ENCODE assay signal across 15 mouse cellular contexts in the genomic region with DNA sequence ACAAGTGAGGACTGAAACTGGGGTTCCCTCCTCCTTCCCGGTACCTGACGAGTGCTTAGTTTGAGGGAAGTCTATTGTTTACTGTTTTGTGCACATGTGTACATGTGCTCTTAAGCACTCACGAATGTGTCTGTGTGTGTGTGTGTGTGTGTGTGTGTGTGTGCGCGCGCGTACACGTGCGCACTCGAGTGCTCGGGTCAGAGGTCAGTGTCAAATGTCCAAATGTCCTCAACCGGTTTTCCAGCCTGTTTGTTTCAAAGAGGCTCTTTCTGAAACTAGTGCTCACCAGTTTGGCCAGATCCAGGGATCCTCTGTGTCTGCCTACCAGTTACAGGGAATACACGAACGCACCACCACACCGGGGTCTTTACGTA. TPM values are rescaled to one million over a fixed set of nuclear protein-coding genes. Genes with fewer than 3 reads are reported as not detected.
DNase-seq lines count a peak whose midpoint lies in the region; ATAC-seq and TF ChIP-seq lines count a peak whose summit lies in the region.
"Had no signal": no experiment of that assay in that cellular context is flagged by ENCODE, and none has a peak within 500 bp of the region (broad histone marks: within the 10 kb centered on the region; RNA-seq: fewer than 3 reads in every experiment).

No protein-coding gene starts in this region.

- peak overlapping the region; percentile 8; the same call in 1 of the 2 replicates for H3K4me3 ChIP-seq in gastrocnemius, adult 2 months
- H3K4me3 ChIP-seq in heart, postnatal 0 days (ENCODE audit: low read depth, low read length) = no peak overlapping the region
- peak overlapping the region; percentile 9; the same call in 1 of the 2 replicates for H3K4me3 ChIP-seq in left cerebral cortex, adult 2 months
- no peak overlapping the region for H3K4me3 ChIP-seq in limb, embryonic 12.5 days (replicated peaks)
- H3K4me3 ChIP-seq: megakaryocyte, embryonic 14.5 days had no signal

- peak overlapping the region; percentile 48 for H3K27ac ChIP-seq in gastrocnemius, adult 2 months
- peak overlapping the region; percentile 5 for H3K27ac ChIP-seq in heart, postnatal 0 days (ENCODE audit: low read depth)
- peak overlapping the region; percentile 82 for H3K27ac ChIP-seq in left cerebral cortex, adult 2 months
- 0 out of 2 replicates have a peak overlapping the region, but pooled peaks have one; percentile 50 for H3K27ac ChIP-seq in limb, embryonic 12.5 days

- no peak for ATAC-seq in heart, postnatal 0 days (ENCODE audit: insufficient read depth, low read depth)
- no peak for ATAC-seq in limb, embryonic 12.5 days (ENCODE audit: insufficient number of reproducible peaks, insufficient read depth, low FRiP score, low TSS enrichment, low read depth)
- ATAC-seq: forebrain, embryonic 16.5 days had no signal

- intact Hi-C loops in gastrocnemius, adult 2 months (cut with DNase I) = no loop called here
- intact Hi-C loops in left cerebral cortex, adult 2 months (cut with DNase I) = loop anchor here (1.0 to 2.0 kb wide), 3 partner anchors 29 to 77 kb away; no protein-coding TSS in a partner anchor

- no peak for TF ChIP-seq CTCF in gastrocnemius, adult 2 months (IDR thresholded peaks at IDR 0.05)
- no peak for TF ChIP-seq CTCF in heart, postnatal 0 days (IDR thresholded peaks at IDR 0.05; ENCODE audit: low read depth)
- TF ChIP-seq CTCF in left cerebral cortex, adult 2 months (IDR thresholded peaks at IDR 0.05) = no peak

- H3K36me3 ChIP-seq in heart, postnatal 0 days (replicated peaks; ENCODE audit: control insufficient read depth, insufficient read depth, low read length) = no peaks in the 10 kb centered on the region
- H3K36me3 ChIP-seq in limb, embryonic 12.5 days = no peaks in the 10 kb centered on the region

- H3K9me3 ChIP-seq in heart, postnatal 0 days (replicated peaks; ENCODE audit: control insufficient read depth, low read length) = no peaks in the 10 kb centered on the region
- H3K9me3 ChIP-seq in limb, embryonic 12.5 days = no peaks in the 10 kb centered on the region

- no peak for TF ChIP-seq EP300 in heart, postnatal 0 days (IDR thresholded peaks at IDR 0.05; ENCODE audit: low read depth)

- no peaks in the 10 kb centered on the region for H3K27me3 ChIP-seq in heart, postnatal 0 days (ENCODE audit: control insufficient read depth, insufficient read depth, low read length)
- no peaks in the 10 kb centered on the region for H3K27me3 ChIP-seq in limb, embryonic 12.5 days
- H3K27me3 ChIP-seq: megakaryocyte, embryonic 14.5 days had no signal

- peak overlapping the region; percentile 38; the same call in 1 of the 2 replicates for H3K4me2 ChIP-seq in heart, postnatal 0 days (ENCODE audit: low read depth, low read length)
- no peak overlapping the region for H3K4me2 ChIP-seq in limb, embryonic 12.5 days
- H3K4me2 ChIP-seq: liver, embryonic 11.5 days had no signal

- no peak for DNase-seq in gastrocnemius, adult 2 months
- DNase-seq in gastrocnemius, adult 8-10 months (ENCODE audit: low spot score in 2 of 2) = no peak
- DNase-seq in heart, postnatal 0 days (ENCODE audit: low spot score) = no peak
- no peak for DNase-seq in heart, adult 8-10 months (ENCODE audit: low spot score)
- DNase-seq in left cerebral cortex, adult 2 months (ENCODE audit: extremely low spot score in 1 of 2, low spot score in 2 of 2) = no peak
- no peak for DNase-seq in left cerebral cortex, adult 18-20 months (ENCODE audit: low spot score in 2 of 2)
- no peak for DNase-seq in spleen, postnatal 14 days (ENCODE audit: low spot score in 2 of 2)
- DNase-seq: cerebellum, adult 9-11 months; embryo, embryonic 11 days; kidney, adult 18-20 months; thymus, adult 18-20 months had no signal

- WGBS in heart, postnatal 0 days = 81% methylated on average over 16 of the region's 16 CpGs
- 87% methylated on average over 16 of the region's 16 CpGs for WGBS in limb, embryonic 12.5 days

- no peak overlapping the region for H3K9ac ChIP-seq in heart, postnatal 0 days (replicated peaks; ENCODE audit: low read depth, low read length)
- no peak overlapping the region for H3K9ac ChIP-seq in limb, embryonic 12.5 days (replicated peaks)

- peaks cover 26% of the 10 kb centered on the region for H3K4me1 ChIP-seq in heart, postnatal 0 days (ENCODE audit: control insufficient read depth, insufficient read depth)
- peaks cover 56% of the 10 kb centered on the region for H3K4me1 ChIP-seq in limb, embryonic 12.5 days (replicated peaks)

RNA-seq across cellular contexts. Expression of a gene that starts 47.9 kb away (rescaled TPM):
- total RNA-seq in gastrocnemius, adult 2 months (2021) = under 1 TPM in 1 of 2 experiments, not detected in 1; 0.45 TPM
- total RNA-seq in gastrocnemius, adult 8-10 months (2022) = under 1 TPM; 0.22 to 0.54 (median 0.37) TPM
- 4.8 and 12.6 TPM in 2 replicates for total RNA-seq in heart, postnatal 0 days (2014; rRNA removed; ENCODE audit: low replicate concordance)
- 3.8 and 4.4 TPM in 2 replicates for polyA plus RNA-seq in heart, postnatal 0 days (2015; fragmentation: Nextera tagmentation; extraction: Ambion mirVana)
- under 1 TPM in 3 of 4 experiments, not detected in 1; 0.26 to 0.73 (median 0.50) TPM for total RNA-seq in heart, adult 8-10 months (2022)
- 1 to 10 TPM; 8.3 to 8.9 TPM for total RNA-seq in left cerebral cortex, adult 2 months (2021)
- total RNA-seq in left cerebral cortex, adult 18-20 months (2021) = 1 to 10 TPM; 6.7 to 9.0 TPM
- 42.1 and 42.4 TPM in 2 replicates for polyA plus RNA-seq in limb, embryonic 12.5 days (2016; fragmentation: Nextera tagmentation; extraction: Ambion mirVana)

Comparison
In these comparisons a context has a peak if more than half of its experiments do, and no peak if none do; other contexts are left out.
1. H3K27ac ChIP-seq: peak in every context shown above with its lines; median percentile 82 in left cerebral cortex, adult 2 months; 50 in limb, embryonic 12.5 days; 48 in gastrocnemius, adult 2 months; 5 in heart, postnatal 0 days.
2. H3K4me3 ChIP-seq: peak in gastrocnemius, adult 2 months (single experiment) and left cerebral cortex, adult 2 months (single experiment); none in heart, postnatal 0 days (single experiment) and limb, embryonic 12.5 days (single experiment).